Mouse (Mus musculus): ENCODE results near the gene Ucp1. TPM values are rescaled to one million over a fixed set of nuclear protein-coding genes. Genes with fewer than 3 reads are reported as not detected.

Gene Ucp1
- total and polyA plus RNA-seq, 3 experiments, result not detected

- H3K9ac ChIP-seq (ENCODE audit: insufficient read depth, low read depth), result peak overlapping the region; percentile 56
- H3K4me1 ChIP-seq (ENCODE audit: control insufficient read depth in 1 of 2, insufficient read depth in 2 of 2), result peaks cover 2 to 20% of the 10 kb centered on the region in 2 experiments
- H3K4me2 ChIP-seq (ENCODE audit: insufficient read depth, low read depth, poor library complexity, severe bottlenecking), result peak overlapping the region; percentile 79
- H3K9me3 ChIP-seq (replicated peaks; ENCODE audit: low read length), result no peaks in the 10 kb centered on the region
- in situ Hi-C loops (cut with MboI; ENCODE audit: low pct_ligation_motif_present, low pct_unique_long_range_greater_than_20kb, low sequenced_read_pairs) (no loop called here), dilution Hi-C loops (cut with MboI; ENCODE audit: extremely low pct_ligation_motif_present, extremely low pct_unique_long_range_greater_than_20kb, low sequenced_read_pairs) (no loop called here)
- H3K36me3 ChIP-seq (replicated peaks in 1 of 2; ENCODE audit: control insufficient read depth in 1 of 2, insufficient read depth in 1 of 2, low read length in 1 of 2), result peaks cover 10 to 15% of the 10 kb centered on the region in 2 experiments
- no peak overlapping the region for H3K27ac ChIP-seq (ENCODE audit: insufficient read depth, low read depth)
- H3K27me3 ChIP-seq (replicated peaks), result peaks cover 16% of the 10 kb centered on the region
- H3K79me2 ChIP-seq (replicated peaks; ENCODE audit: control insufficient read depth, extremely low read depth, insufficient read depth, poor library complexity, severe bottlenecking), result no peaks in the 10 kb centered on the region; the same call in 1 of the 2 replicates
- no peak for TF ChIP-seq MAX (IDR thresholded peaks at IDR 0.05; ENCODE audit: low read length)
- no peak for TF ChIP-seq MAFK (IDR thresholded peaks at IDR 0.05; ENCODE audit: insufficient replicate concordance, low read length)
- no peak for TF ChIP-seq SIN3A (IDR thresholded peaks at IDR 0.05; ENCODE audit: low read length)
- DNase-seq (ENCODE audit: extremely low read depth), result no peak
- peak overlapping the region; percentile 46 to 84 (median 67) for H3K4me3 ChIP-seq (replicated peaks in 1 of 3; ENCODE audit: low read depth in 2 of 3, low read length in 2 of 3, poor library complexity in 1 of 3)
Observed at GRCm38 (mm10) chr8:83332864-83333263, 42.7 kb downstream of the Ucp1 start.

GRCm38 (mm10) chr8:83342076-83342475 lies 51.9 kb downstream of the Ucp1 start:
- no peak for DNase-seq (ENCODE audit: extremely low read depth)
- H3K9me3 ChIP-seq (replicated peaks; ENCODE audit: low read length), result no peaks in the 10 kb centered on the region
- no peak overlapping the region for H3K27ac ChIP-seq (ENCODE audit: insufficient read depth, low read depth)
- H3K36me3 ChIP-seq (replicated peaks in 1 of 2; ENCODE audit: control insufficient read depth in 1 of 2, insufficient read depth in 1 of 2, low read length in 1 of 2), result no peaks in the 10 kb centered on the region
- TF ChIP-seq RCOR1 (conservative IDR thresholded peaks at IDR 0.05; ENCODE audit: low read depth, low read length) (no peak), CTCF (conservative IDR thresholded peaks at IDR 0.05 in 1 of 2, IDR thresholded peaks at IDR 0.05 in 1 of 2; ENCODE audit: low read depth in 2 of 2, low read length in 2 of 2) (no peak), SIN3A (IDR thresholded peaks at IDR 0.05; ENCODE audit: low read length) (no peak), MEF2A (IDR thresholded peaks at IDR 0.05; ENCODE audit: borderline replicate concordance, low read depth, low read length) (no peak), CHD1 (IDR thresholded peaks at IDR 0.05; ENCODE audit: low read depth, low read length) (no peak), RAD21 (IDR thresholded peaks at IDR 0.05; ENCODE audit: low read depth, low read length) (no peak), GABPA (IDR thresholded peaks at IDR 0.05; ENCODE audit: insufficient replicate concordance, low read depth, low read length) (no peak), NELFE (IDR thresholded peaks at IDR 0.05; ENCODE audit: low read depth, low read length) (no peak), NRF1 (IDR thresholded peaks at IDR 0.05; ENCODE audit: low read depth, low read length) (no peak), ELF1 (IDR thresholded peaks at IDR 0.05; ENCODE audit: low read depth, low read length) (no peak), EP300 (IDR thresholded peaks at IDR 0.05; ENCODE audit: low read length) (no peak), ZC3H11A (IDR thresholded peaks at IDR 0.05; ENCODE audit: low read depth, low read length) (no peak), E2F4 (IDR thresholded peaks at IDR 0.05; ENCODE audit: insufficient replicate concordance, low read depth, low read length) (no peak), MAFK (IDR thresholded peaks at IDR 0.05; ENCODE audit: insufficient replicate concordance, low read length) (no peak), USF1 (IDR thresholded peaks at IDR 0.05; ENCODE audit: low read depth, low read length) (no peak), JUN (IDR thresholded peaks at IDR 0.05; ENCODE audit: insufficient read depth, low read depth, low read length) (no peak), KAT2A (IDR thresholded peaks at IDR 0.05; ENCODE audit: insufficient replicate concordance, low read length) (no peak)
- dilution Hi-C loops (cut with MboI; ENCODE audit: extremely low pct_ligation_motif_present, extremely low pct_unique_long_range_greater_than_20kb, low sequenced_read_pairs), result no loop called here
- H3K4me2 ChIP-seq (ENCODE audit: insufficient read depth, low read depth, poor library complexity, severe bottlenecking), result no peak overlapping the region
- H3K4me3 ChIP-seq (replicated peaks in 1 of 3; ENCODE audit: low read depth in 2 of 3, low read length in 2 of 3, poor library complexity in 1 of 3), result no peak overlapping the region
- no peaks in the 10 kb centered on the region for H3K27me3 ChIP-seq (replicated peaks)
- peaks cover 0 to 5% of the 10 kb centered on the region in 2 experiments; a peak in 1 of 4 replicates for H3K4me1 ChIP-seq (ENCODE audit: control insufficient read depth in 1 of 2, insufficient read depth in 2 of 2)
- in situ Hi-C loops (cut with MboI; ENCODE audit: low pct_ligation_motif_present, low pct_unique_long_range_greater_than_20kb, low sequenced_read_pairs), result loop anchor here (10.0 kb wide), 1 partner anchor 247 kb away; no protein-coding TSS in a partner anchor
- no peak overlapping the region for H3K9ac ChIP-seq (ENCODE audit: insufficient read depth, low read depth)
- no peaks in the 10 kb centered on the region for H3K79me2 ChIP-seq (replicated peaks; ENCODE audit: control insufficient read depth, extremely low read depth, insufficient read depth, poor library complexity, severe bottlenecking)
